Mouse (Mus musculus) ES-Bruce4 (cell line): Measurements from ENCODE around the gene Snx15.

Experiments used
- CTCF ChIP-seq: IDR thresholded peaks from one replicate; pipeline ENCODE4 v1.8.1; 2011; ENCODE audit warnings: low read depth, low read length
- EP300 ChIP-seq: IDR thresholded peaks from 2 replicates; pipeline ENCODE4 v1.6.1; 2011; ENCODE audit warnings: low read depth, low read length; ENCODE audit not compliant: insufficient read depth

- TF ChIP-seq EP300 = peak; percentile 39; the same call in 1 of the 2 replicates
- TF ChIP-seq CTCF = no peak
These were observed 51.3 kb downstream of the Snx15 start, which contains the start of gene Vps51 for GRCm38 (mm10) chr19:6076564-6077393.
